Mouse (Mus musculus): ENCODE data around the gene Acp1. TPM values are rescaled to one million over a fixed set of nuclear protein-coding genes. Genes with fewer than 3 reads are reported as not detected.
A peak's percentile ranks its signal among the peaks of the same experiment; 100 is the strongest.

Acp1 gene
- 61.2 and 66.5 TPM in 2 replicates for polyA plus RNA-seq (2012; ENCODE audit: insufficient read depth, insufficient read length, missing spikeins)

DNA sequence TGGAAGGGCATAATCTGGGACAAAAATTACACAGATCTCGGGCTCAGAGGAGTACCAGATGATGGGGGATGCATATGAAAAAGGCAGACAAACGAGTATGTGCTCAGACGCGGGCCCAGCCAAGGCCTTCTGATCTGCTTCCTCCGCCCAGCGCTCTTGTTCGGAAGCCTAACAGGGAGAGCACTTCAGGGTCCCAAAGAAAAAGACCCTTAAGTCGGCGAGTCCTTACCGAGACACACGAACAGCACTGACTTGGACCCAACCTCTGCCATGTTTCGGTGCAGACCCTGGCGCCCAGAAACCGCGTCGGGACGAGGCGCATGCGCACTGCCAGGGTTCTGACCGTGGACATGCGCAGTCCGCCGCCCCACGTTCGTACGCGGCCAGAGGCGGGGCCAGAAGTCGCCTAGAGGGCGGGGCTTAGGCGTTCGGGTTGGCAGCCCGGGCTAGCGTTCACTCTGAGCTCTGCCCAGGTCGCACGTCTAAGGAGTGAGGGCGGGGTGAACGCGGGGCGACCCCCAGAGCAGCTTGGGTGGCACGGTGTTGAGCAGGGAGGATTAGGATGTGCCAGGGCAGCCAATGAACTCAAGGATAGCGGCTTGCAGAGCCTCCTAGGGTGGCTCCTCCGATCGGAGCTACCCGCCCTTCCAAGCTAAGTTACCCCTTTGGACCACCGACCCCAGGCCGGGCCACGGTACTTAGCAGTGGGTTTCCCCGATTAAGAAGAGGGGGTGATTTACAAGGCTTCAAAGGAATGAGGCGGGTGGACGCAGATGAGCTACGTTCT, at the start of gene Acp1, which contains the start of gene Sh3yl1:
TSS of gene Acp1 (minus strand) at position 329 of the 787 bp plus-strand sequence.
TSS of gene Sh3yl1 (plus strand) at position 408 of the 787 bp plus-strand sequence.
- H3K4me1 ChIP-seq (ENCODE audit: control insufficient read depth, insufficient read depth, insufficient read length, low read length), result peaks cover 7% of the 10 kb centered on the region
- H3K27ac ChIP-seq (replicated peaks; ENCODE audit: low read depth, low read length), result peak within 1 kb of the TSS; percentile 18; the same call in 1 of the 2 replicates
- H3K4me3 ChIP-seq (ENCODE audit: insufficient read depth, low read depth, low read length), result peak within 1 kb of the TSS; percentile 87

DNA sequence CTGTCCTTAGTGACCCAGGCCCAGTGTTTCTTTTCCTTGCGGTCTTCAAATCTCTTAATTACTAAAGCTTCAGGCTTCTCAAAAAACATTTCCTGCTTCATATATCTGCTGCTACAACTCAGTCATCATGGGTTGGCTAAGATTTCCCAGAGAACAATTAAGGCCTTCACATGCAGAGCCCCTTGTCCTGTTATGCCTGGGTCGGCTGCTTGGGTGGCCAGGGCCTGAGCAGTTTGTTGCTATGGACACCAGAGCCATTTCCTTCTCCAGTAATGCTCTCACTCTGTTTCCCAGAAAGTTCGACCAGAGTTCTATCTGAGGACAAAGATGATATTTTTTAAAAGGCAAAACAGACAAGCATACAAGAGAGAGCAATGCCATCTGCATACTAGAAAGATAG, 32.8 kb upstream of the Acp1 start:
- no peak overlapping the region for H3K27ac ChIP-seq (replicated peaks; ENCODE audit: low read depth, low read length)
- no peak overlapping the region for H3K4me3 ChIP-seq (ENCODE audit: insufficient read depth, low read depth, low read length)
- no peaks in the 10 kb centered on the region for H3K4me1 ChIP-seq (ENCODE audit: control insufficient read depth, insufficient read depth, insufficient read length, low read length)

DNA sequence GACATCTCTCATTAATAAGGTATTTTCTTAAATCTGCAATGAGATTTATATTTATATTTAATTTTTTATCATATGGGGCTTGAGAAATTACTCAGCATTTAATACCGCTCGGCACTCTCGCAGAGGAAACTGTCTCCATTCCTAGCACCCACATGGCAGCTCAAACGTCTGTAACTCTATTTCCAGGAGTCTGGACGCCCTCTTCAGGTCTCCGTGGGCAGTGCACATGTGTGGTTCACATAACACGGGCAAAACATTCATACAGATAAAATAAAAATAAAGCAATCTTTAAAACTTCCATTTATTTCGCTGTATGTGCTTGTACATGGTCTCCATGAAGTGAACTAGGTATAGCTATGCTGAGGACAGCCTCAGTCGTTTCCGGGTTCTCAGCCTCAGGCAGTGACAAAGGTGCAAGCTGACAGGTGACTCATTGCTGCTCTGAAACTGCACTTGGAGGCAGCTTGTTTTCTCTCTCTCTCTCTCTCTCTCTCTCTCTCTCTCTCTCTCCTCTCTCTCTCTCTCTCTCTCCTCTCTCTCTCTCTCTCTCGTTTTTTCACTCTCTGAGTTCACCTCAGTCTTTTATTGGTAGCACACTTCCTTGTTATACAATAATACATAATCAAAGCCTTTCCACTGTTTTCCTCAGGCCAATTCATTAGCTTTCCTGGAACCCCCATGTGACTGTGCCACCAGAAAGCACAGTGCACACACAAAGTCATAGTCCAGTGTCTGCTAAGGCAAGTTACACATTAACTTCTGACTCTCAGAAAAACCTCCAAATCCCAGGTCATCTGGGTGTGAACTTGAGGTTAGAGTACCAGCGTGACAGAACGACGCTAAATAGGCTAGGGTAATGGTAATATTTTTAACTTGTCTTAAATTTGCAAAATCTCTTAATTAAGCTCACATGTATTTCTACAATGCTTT, 31.9 kb upstream of the Acp1 start:
- no peak overlapping the region for H3K27ac ChIP-seq (replicated peaks; ENCODE audit: low read depth, low read length)
- no peaks in the 10 kb centered on the region for H3K4me1 ChIP-seq (ENCODE audit: control insufficient read depth, insufficient read depth, insufficient read length, low read length)
- no peak overlapping the region for H3K4me3 ChIP-seq (ENCODE audit: insufficient read depth, low read depth, low read length)

DNA sequence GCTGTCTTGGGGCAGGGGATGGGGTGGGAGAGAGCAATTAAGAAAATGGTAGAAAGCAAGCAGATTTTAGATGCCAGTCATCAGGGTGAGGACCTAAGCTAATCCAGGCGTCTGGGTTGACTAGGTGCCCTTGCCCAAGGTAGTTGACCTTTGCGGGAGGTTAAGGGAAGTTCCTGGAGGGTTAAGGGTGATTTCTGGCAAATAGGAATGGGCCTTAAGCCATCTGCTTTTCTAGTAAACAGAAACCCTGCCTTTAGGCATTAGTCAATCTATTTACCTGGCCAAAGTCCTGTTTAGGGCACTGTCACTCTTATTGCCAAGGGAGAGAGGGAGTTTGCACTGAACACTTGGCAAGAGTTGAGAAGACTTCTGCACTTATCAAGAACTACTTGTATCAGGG, 25.5 kb upstream of the Acp1 start:
- no peak overlapping the region for H3K27ac ChIP-seq (replicated peaks; ENCODE audit: low read depth, low read length)
- H3K4me3 ChIP-seq (ENCODE audit: insufficient read depth, low read depth, low read length), result no peak overlapping the region
- no peaks in the 10 kb centered on the region for H3K4me1 ChIP-seq (ENCODE audit: control insufficient read depth, insufficient read depth, insufficient read length, low read length)

DNA sequence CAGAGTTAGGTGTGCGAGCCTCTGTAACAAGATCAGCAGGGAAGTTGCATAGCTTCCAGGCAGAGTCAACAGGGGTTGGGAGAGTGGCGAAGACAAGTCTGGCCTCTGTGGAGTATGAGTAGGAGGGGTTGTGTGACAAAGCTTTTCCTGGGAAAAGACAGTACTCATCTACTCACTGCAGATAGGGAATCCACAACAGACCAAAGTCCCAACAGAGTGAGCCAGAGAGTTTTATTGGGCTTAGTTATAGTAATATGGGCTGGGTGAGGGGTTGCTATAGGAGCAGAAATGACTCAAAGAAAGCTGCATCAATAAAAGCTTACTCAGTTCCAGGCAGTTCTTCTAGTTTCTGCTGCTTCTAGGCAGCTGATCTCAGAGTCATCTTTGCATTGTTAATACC, 21.9 kb upstream of the Acp1 start:
- H3K4me1 ChIP-seq (ENCODE audit: control insufficient read depth, insufficient read depth, insufficient read length, low read length), result no peaks in the 10 kb centered on the region
- no peak overlapping the region for H3K27ac ChIP-seq (replicated peaks; ENCODE audit: low read depth, low read length)

DNA sequence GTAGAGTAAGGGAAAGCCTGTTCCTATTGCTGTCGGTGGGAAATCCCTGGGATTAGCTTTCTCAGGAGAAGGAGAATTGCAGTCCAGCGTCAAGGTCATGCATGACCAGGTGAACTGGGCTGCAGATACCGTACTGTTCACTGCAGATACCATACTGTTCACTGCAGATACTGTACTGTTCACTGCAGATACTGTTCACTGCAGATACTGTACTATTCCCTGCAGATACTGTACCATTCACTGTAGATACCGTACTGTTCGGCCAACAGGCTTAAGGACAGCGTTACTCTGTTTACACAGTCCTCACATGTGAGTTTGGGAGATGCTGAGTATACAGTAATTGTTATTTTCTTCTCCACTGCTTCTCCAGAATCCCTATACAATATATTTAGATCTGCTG, 16.8 kb upstream of the Acp1 start:
- H3K4me3 ChIP-seq (ENCODE audit: insufficient read depth, low read depth, low read length), result no peak overlapping the region
- no peaks in the 10 kb centered on the region for H3K4me1 ChIP-seq (ENCODE audit: control insufficient read depth, insufficient read depth, insufficient read length, low read length)
- H3K27ac ChIP-seq (replicated peaks; ENCODE audit: low read depth, low read length), result no peak overlapping the region

More for the DNA sequence above, 21.9 kb upstream of the Acp1 start:
- no peak overlapping the region for H3K4me3 ChIP-seq (ENCODE audit: insufficient read depth, low read depth, low read length)

DNA sequence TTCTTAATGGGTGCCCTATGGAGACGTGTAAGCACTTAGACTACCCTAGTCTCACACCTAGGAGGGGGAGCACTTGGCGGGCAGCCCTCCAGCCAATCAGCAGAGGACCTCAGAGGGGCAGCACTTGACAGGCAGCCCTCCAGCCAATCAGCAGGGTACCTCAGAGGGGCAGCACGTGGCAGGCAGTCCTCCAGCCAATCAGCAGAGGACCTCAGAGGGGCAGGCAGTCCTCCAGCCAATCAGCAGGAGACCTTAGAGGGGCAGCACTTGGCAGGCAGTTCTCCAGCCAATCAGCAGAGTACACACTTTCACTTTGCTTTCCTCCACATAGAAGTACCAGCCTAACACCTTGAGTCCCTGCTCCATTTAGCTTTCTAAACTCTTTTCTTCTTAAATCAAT, 11.0 kb upstream of the Acp1 start:
- Histone ChIP-seq H3K4me3 (ENCODE audit: insufficient read depth, low read depth, low read length) (no peak overlapping the region), H3K4me1 (ENCODE audit: control insufficient read depth, insufficient read depth, insufficient read length, low read length) (no peaks in the 10 kb centered on the region), H3K27ac (replicated peaks; ENCODE audit: low read depth, low read length) (no peak overlapping the region)

DNA sequence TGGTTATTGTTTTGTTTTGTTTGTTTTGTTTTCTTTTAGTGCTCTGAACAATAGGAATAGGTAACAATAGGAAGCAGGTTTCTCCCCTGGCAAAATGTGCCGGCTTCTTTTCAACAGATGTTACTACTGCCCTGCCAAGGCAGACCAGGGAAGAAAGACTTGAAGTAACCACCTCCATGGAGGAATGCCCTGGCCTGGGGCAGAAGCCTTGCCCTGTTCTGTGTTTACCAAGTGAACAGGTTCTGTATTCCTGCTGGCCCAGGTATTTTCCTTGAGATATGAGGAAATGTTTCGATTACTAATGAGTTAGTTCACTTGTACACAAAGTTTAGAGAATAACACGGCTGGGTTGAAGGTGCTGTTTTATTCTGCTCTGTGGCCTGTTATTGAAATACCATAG, 1.5 kb upstream of the Acp1 start:
- peak overlapping the region; percentile 20; the same call in 1 of the 2 replicates for H3K4me3 ChIP-seq (ENCODE audit: insufficient read depth, low read depth, low read length)
- H3K4me1 ChIP-seq (ENCODE audit: control insufficient read depth, insufficient read depth, insufficient read length, low read length), result peaks cover 7% of the 10 kb centered on the region
- H3K27ac ChIP-seq (replicated peaks; ENCODE audit: low read depth, low read length), result no peak overlapping the region

DNA sequence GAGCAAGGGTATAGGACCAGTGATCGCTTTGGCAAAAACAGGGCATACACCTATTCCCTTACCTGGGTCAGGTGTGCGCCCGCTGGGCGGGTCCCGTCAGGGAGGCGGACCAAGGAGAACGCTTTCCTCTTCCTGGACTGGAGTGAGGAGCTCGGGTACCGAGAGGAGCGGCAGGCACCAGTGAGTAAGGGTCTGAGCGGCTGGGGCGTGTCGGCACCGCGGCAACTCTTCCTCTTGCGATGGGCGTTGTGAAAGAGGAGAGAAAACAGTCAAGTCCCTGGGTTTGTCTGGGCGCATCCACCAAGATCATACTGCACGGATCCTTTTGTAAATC, 626 bp upstream of the Acp1 start:
- H3K4me1 ChIP-seq (ENCODE audit: control insufficient read depth, insufficient read depth, insufficient read length, low read length), result peaks cover 7% of the 10 kb centered on the region
- H3K4me3 ChIP-seq (ENCODE audit: insufficient read depth, low read depth, low read length), result peak overlapping the region; percentile 87
- H3K27ac ChIP-seq (replicated peaks; ENCODE audit: low read depth, low read length), result no peak overlapping the region

DNA sequence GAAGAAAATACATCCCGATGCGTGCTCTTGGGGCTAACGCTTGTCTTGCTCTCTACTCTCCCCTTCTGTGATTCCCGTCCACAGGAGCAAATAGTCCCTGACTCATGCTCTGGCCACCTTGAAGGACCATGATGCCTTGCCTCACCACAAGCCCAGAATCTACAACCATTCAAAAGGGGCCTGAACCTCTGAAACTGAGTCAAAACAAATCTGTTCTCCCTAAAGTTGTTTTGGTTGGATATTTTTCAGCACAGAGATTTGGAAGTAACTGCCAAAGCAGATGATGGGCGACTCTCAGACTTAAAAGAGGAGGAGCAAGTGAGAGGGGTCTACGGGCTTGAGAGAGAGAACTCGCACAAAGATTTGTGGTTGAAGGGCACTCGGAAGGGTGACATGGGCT, 529 bp downstream of the Acp1 start:
- Histone ChIP-seq H3K27ac (replicated peaks; ENCODE audit: low read depth, low read length) (peak overlapping the region; percentile 18; the same call in 1 of the 2 replicates), H3K4me1 (ENCODE audit: control insufficient read depth, insufficient read depth, insufficient read length, low read length) (peaks cover 7% of the 10 kb centered on the region), H3K4me3 (ENCODE audit: insufficient read depth, low read depth, low read length) (peak overlapping the region; percentile 85)

DNA sequence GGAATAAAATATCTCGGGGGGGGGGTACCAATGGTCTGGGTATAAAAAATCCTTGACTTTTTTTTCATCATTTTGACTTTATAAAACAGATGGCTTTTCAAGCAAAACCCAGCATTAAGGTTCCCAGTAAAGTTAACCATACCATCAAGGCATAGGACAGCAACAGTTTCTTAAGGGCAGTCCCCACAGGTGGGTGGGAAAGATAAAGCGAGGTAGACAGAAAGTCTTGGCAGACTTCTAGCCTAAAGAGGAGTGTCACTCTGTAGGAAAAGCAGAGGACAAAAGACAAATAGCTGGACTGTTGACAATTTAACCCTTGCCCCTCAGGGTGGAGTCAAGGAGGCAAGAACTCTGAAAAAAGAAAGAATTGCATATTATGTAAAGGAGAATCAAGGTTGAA, 1.5 kb downstream of the Acp1 start:
- H3K4me1 ChIP-seq (ENCODE audit: control insufficient read depth, insufficient read depth, insufficient read length, low read length), result peaks cover 7% of the 10 kb centered on the region
- no peak overlapping the region for H3K27ac ChIP-seq (replicated peaks; ENCODE audit: low read depth, low read length)
- no peak overlapping the region for H3K4me3 ChIP-seq (ENCODE audit: insufficient read depth, low read depth, low read length)

DNA sequence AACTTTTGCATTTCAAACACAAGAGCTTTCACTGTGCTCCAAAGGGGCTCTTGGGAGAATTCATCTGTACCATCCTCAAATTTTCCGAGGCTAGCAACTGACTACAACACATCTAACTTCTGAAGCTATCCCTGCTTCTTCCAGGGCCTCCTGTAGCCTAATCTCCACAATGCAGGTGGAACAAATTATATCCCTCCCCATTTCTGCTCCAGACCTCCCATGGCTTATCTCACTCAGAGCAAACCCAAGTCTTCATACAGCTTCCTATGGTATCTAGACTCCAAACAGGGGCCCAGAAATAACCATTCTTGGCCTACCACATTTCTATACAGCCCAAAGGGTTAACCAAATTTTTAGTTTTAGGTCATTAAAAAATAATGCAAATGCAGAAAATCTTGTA, 2.7 kb downstream of the Acp1 start:
- no peak overlapping the region for H3K4me3 ChIP-seq (ENCODE audit: insufficient read depth, low read depth, low read length)
- H3K4me1 ChIP-seq (ENCODE audit: control insufficient read depth, insufficient read depth, insufficient read length, low read length), result peaks cover 7% of the 10 kb centered on the region
- H3K27ac ChIP-seq (replicated peaks; ENCODE audit: low read depth, low read length), result no peak overlapping the region

DNA sequence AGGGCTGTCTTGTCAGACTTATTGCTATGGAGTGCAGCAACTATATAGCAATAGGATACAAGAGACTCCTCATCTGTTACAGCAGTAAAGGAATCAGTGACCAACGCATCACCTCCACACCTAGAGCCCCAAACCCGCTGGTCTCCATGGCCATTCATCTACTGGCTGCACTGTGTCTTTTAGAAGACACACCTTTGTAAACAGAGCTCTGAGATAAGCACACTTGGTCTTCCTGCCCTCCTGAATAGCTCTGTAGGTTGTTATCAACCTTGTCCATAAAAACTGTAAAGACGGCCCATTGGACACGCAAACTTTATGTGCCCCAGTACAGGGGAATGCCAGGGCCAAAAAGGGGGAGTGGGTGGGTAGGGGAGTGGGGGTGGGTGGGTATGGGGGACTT, 14.3 kb downstream of the Acp1 start:
- Histone ChIP-seq H3K4me1 (ENCODE audit: control insufficient read depth, insufficient read depth, insufficient read length, low read length) (no peaks in the 10 kb centered on the region), H3K27ac (replicated peaks; ENCODE audit: low read depth, low read length) (no peak overlapping the region), H3K4me3 (ENCODE audit: insufficient read depth, low read depth, low read length) (no peak overlapping the region)

DNA sequence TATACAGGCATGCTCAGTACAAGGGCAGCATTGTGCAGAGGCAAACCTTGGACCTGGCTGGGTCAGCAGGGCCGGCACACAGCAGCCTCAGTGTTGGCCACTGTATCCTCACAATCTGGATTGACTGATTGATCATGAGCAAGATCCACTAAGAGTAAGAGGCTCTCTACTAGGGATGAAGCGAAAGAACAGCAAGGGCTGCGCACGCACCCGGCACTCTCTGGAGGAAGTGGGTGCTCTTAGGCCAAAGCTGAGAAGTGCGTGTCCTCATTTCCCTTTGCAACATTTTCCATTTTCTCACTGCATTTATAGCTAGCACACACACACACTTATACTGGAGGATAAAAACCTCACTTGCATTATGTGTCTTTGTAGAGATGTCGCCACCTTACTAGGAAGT, 20.0 kb downstream of the Acp1 start:
- Histone ChIP-seq H3K4me1 (ENCODE audit: control insufficient read depth, insufficient read depth, insufficient read length, low read length) (no peaks in the 10 kb centered on the region), H3K27ac (replicated peaks; ENCODE audit: low read depth, low read length) (no peak overlapping the region), H3K4me3 (ENCODE audit: insufficient read depth, low read depth, low read length) (no peak overlapping the region)

DNA sequence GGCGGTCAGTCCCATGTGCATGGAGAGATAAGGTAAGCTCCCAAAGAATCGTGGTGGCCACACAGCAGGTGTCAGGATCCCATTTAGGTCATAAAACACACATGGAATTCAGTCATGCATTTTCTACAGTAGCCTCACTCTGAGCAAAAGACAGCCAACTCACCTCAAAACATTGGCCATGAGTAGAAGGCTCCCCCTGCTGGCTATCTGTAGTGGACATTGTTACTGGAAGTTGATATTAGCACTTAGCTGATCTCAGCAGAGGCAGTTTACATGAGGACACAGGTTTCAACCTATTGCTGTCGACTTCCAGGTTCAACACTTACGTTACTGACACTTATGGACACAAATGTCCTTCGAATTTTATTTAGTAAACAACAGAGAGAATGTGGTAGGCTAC, 21.3 kb downstream of the Acp1 start:
- no peaks in the 10 kb centered on the region for H3K4me1 ChIP-seq (ENCODE audit: control insufficient read depth, insufficient read depth, insufficient read length, low read length)
- no peak overlapping the region for H3K4me3 ChIP-seq (ENCODE audit: insufficient read depth, low read depth, low read length)
- H3K27ac ChIP-seq (replicated peaks; ENCODE audit: low read depth, low read length), result no peak overlapping the region
